In genomic region chr17:65906313-65906894, GRCm38 (mm10) we compare ENCODE assay signal across 10 mouse cellular contexts. TPM values are rescaled to one million over a fixed set of nuclear protein-coding genes. Genes with fewer than 3 reads are reported as not detected.
DNase-seq lines count a peak whose midpoint lies in the region; ATAC-seq lines count a peak whose summit lies in the region.
"Had no signal": no experiment of that assay in that cellular context is flagged by ENCODE, and none has a peak within 500 bp of the region (broad histone marks: within the 10 kb centered on the region; RNA-seq: fewer than 3 reads in every experiment).

No protein-coding gene starts in this region.

- no peaks in the 10 kb centered on the region for H3K9me3 ChIP-seq in forebrain, embryonic 15.5 days
- no peaks in the 10 kb centered on the region for H3K9me3 ChIP-seq in forebrain, embryonic 12.5 days
- H3K9me3 ChIP-seq in lung, embryonic 16.5 days (ENCODE audit: control insufficient read depth, low read length) = no peaks in the 10 kb centered on the region
- no peaks in the 10 kb centered on the region for H3K9me3 ChIP-seq in limb, embryonic 15.5 days

- ATAC-seq in forebrain, embryonic 15.5 days (replicated peaks) = no peak
- ATAC-seq in forebrain, embryonic 12.5 days (ENCODE audit: low FRiP score) = no peak
- ATAC-seq in lung, embryonic 16.5 days (ENCODE audit: low read depth) = no peak
- ATAC-seq in limb, embryonic 15.5 days (ENCODE audit: insufficient number of reproducible peaks, low FRiP score, low TSS enrichment, low read depth) = no peak
- no peak for ATAC-seq in erythroblast, adult 5-6 weeks (replicated peaks; ENCODE audit: low FRiP score, poor library complexity, severe bottlenecking)

- no peaks in the 10 kb centered on the region for H3K4me1 ChIP-seq in forebrain, embryonic 15.5 days
- H3K4me1 ChIP-seq in forebrain, embryonic 12.5 days = no peaks in the 10 kb centered on the region
- H3K4me1 ChIP-seq in lung, embryonic 16.5 days (replicated peaks; ENCODE audit: control insufficient read depth, insufficient read depth, low read length) = peaks cover 12% of the 10 kb centered on the region
- H3K4me1 ChIP-seq in limb, embryonic 15.5 days = peaks cover 20% of the 10 kb centered on the region

- H3K9ac ChIP-seq in forebrain, embryonic 15.5 days (replicated peaks) = peak overlapping the region; percentile 7; the same call in 1 of the 2 replicates
- no peak overlapping the region for H3K9ac ChIP-seq in forebrain, embryonic 12.5 days
- peak overlapping the region; percentile 42 for H3K9ac ChIP-seq in lung, embryonic 16.5 days (ENCODE audit: low read length)
- no peak overlapping the region for H3K9ac ChIP-seq in limb, embryonic 15.5 days

- 48% methylated on average over 12 of the region's 12 CpGs for WGBS in forebrain, embryonic 15.5 days
- WGBS in forebrain, embryonic 12.5 days = 50% methylated on average over 10 of the region's 12 CpGs
- whole genome bisulfite sequencing in lung, embryonic 16.5 days = 23% methylated on average over 12 of the region's 12 CpGs
- 19% methylated on average over 12 of the region's 12 CpGs for WGBS in limb, embryonic 15.5 days

- H3K27ac ChIP-seq in forebrain, embryonic 15.5 days (replicated peaks) = no peak overlapping the region
- no peak overlapping the region for H3K27ac ChIP-seq in forebrain, embryonic 12.5 days
- peak overlapping the region; percentile 65 for H3K27ac ChIP-seq in lung, embryonic 16.5 days (ENCODE audit: low read length)
- H3K27ac ChIP-seq in limb, embryonic 15.5 days = peak overlapping the region; percentile 70
- H3K27ac ChIP-seq: midbrain, embryonic 10.5 days had no signal

- no peak overlapping the region for H3K4me2 ChIP-seq in forebrain, embryonic 15.5 days (replicated peaks)
- H3K4me2 ChIP-seq in forebrain, embryonic 12.5 days = no peak overlapping the region
- peak overlapping the region; percentile 33 for H3K4me2 ChIP-seq in lung, embryonic 16.5 days (ENCODE audit: low read depth, low read length)
- H3K4me2 ChIP-seq in limb, embryonic 15.5 days = no peak overlapping the region

- H3K36me3 ChIP-seq in forebrain, embryonic 15.5 days = no peaks in the 10 kb centered on the region
- H3K36me3 ChIP-seq in forebrain, embryonic 12.5 days (replicated peaks) = peaks cover 6% of the 10 kb centered on the region; the same call in 1 of the 2 replicates
- H3K36me3 ChIP-seq in lung, embryonic 16.5 days (ENCODE audit: control insufficient read depth, insufficient read depth, low read length) = no peaks in the 10 kb centered on the region
- no peaks in the 10 kb centered on the region for H3K36me3 ChIP-seq in limb, embryonic 15.5 days

- DNase-seq in lung, postnatal 25 days (ENCODE audit: low spot score) = no peak
- peak; percentile 41 for DNase-seq in thymus, postnatal 14 days
- DNase-seq in adrenal gland, postnatal 14 days = no peak
- DNase-seq: cerebellum, adult 18-20 months had no signal

- H3K27me3 ChIP-seq in forebrain, embryonic 15.5 days = no peaks in the 10 kb centered on the region
- H3K27me3 ChIP-seq in forebrain, embryonic 12.5 days = no peaks in the 10 kb centered on the region
- no peaks in the 10 kb centered on the region for H3K27me3 ChIP-seq in lung, embryonic 16.5 days (ENCODE audit: control insufficient read depth, insufficient read depth, low read depth, low read length)
- H3K27me3 ChIP-seq in limb, embryonic 15.5 days = no peaks in the 10 kb centered on the region

- H3K4me3 ChIP-seq in forebrain, embryonic 15.5 days = no peak overlapping the region
- no peak overlapping the region for H3K4me3 ChIP-seq in forebrain, embryonic 12.5 days (replicated peaks)
- no peak overlapping the region for H3K4me3 ChIP-seq in lung, embryonic 16.5 days (ENCODE audit: low read length)
- H3K4me3 ChIP-seq in limb, embryonic 15.5 days = no peak overlapping the region; the same call in 1 of the 2 replicates
- H3K4me3 ChIP-seq: midbrain, embryonic 10.5 days had no signal

RNA-seq across cellular contexts. Expression of gene Ralbp1, which starts 20.8 kb away (rescaled TPM):
- polyA plus RNA-seq in forebrain, embryonic 15.5 days (2015; fragmentation: Nextera tagmentation; extraction: Ambion mirVana) = 57.5 and 61.3 TPM in 2 replicates
- polyA plus RNA-seq in forebrain, embryonic 12.5 days (2016; fragmentation: Nextera tagmentation; extraction: Ambion mirVana) = 39.6 and 43.9 TPM in 2 replicates
- 95.4 and 101 TPM in 2 replicates for polyA plus RNA-seq in lung, embryonic 16.5 days (2015; fragmentation: Nextera tagmentation; extraction: Ambion mirVana)
- 179 and 182 TPM in 2 replicates for polyA plus RNA-seq in limb, embryonic 15.5 days (2015; fragmentation: Nextera tagmentation; extraction: Ambion mirVana)
- 37.6 and 48.7 TPM in 2 replicates for total RNA-seq in adrenal gland, postnatal 14 days (2021)
- 24.0 and 35.5 TPM in 2 replicates for total RNA-seq in erythroblast, adult 5-6 weeks (2015; ENCODE audit: low replicate concordance)
- 83.8 and 90.1 TPM in 2 replicates for total RNA-seq in erythroblast, adult 5-6 weeks (2017; ENCODE audit: low replicate concordance)

RNA-seq across cellular contexts. Expression of gene Twsg1, which starts 44.6 kb away (rescaled TPM):
- 76.3 and 77.5 TPM in 2 replicates for polyA plus RNA-seq in forebrain, embryonic 15.5 days (2015; fragmentation: Nextera tagmentation; extraction: Ambion mirVana)
- polyA plus RNA-seq in forebrain, embryonic 12.5 days (2016; fragmentation: Nextera tagmentation; extraction: Ambion mirVana) = 100 and 101 TPM in 2 replicates
- polyA plus RNA-seq in lung, embryonic 16.5 days (2015; fragmentation: Nextera tagmentation; extraction: Ambion mirVana) = 126 and 129 TPM in 2 replicates
- 136 and 150 TPM in 2 replicates for polyA plus RNA-seq in limb, embryonic 15.5 days (2015; fragmentation: Nextera tagmentation; extraction: Ambion mirVana)
- 63.8 and 79.5 TPM in 2 replicates for total RNA-seq in adrenal gland, postnatal 14 days (2021)
- total RNA-seq in erythroblast, adult 5-6 weeks (2015; ENCODE audit: low replicate concordance) = 4.0 and 8.3 TPM in 2 replicates
- 4.3 and 6.4 TPM in 2 replicates for total RNA-seq in erythroblast, adult 5-6 weeks (2017; ENCODE audit: low replicate concordance)

Comparison
In these comparisons a context has a peak if more than half of its experiments do, and no peak if none do; other contexts are left out.
1. H3K9ac ChIP-seq: peak in forebrain, embryonic 15.5 days (single experiment) and lung, embryonic 16.5 days (single experiment); none in forebrain, embryonic 12.5 days (single experiment) and limb, embryonic 15.5 days (single experiment).
2. H3K27ac ChIP-seq: peak in lung, embryonic 16.5 days (single experiment) and limb, embryonic 15.5 days (single experiment); none in forebrain, embryonic 15.5 days (single experiment) and forebrain, embryonic 12.5 days (single experiment).